Mouse (Mus musculus) hindbrain, embryonic 15.5 days (tissue): ENCODE results near the gene Arhgap18. TPM values are rescaled to one million over a fixed set of nuclear protein-coding genes. Genes with fewer than 3 reads are reported as not detected.
"Not testable (repeated sequence)": the region's sequence is repeated elsewhere in the genome, so short reads cannot be mapped to it uniquely, and the experiment has no call there.

Experiments used
- ATAC-seq: fragments of 200-750 bp; cut with Nextera tagmentation; 2 replicates; pipeline ENCODE4 v1.8.0; 2017; ENCODE audit warnings: low read depth, moderate number of reproducible peaks, moderate TSS enrichment; ENCODE audit not compliant: low FRiP score
- H3K27ac ChIP-seq: fragments of 300-500 bp; sonication (generic); replicated peaks from 2 replicates; pipeline ENCODE4 v1.5.1; 2015; ENCODE audit warnings: mild to moderate bottlenecking, inconsistent platforms
- H3K27me3 ChIP-seq: fragments of 300-500 bp; sonication (generic); 2 replicates; pipeline ENCODE4 v1.6.1; 2015; ENCODE audit warnings: control low read depth, inconsistent platforms
- H3K36me3 ChIP-seq: fragments of 300-500 bp; sonication (generic); 2 replicates; pipeline ENCODE4 v1.6.1; 2015; ENCODE audit warnings: control low read depth, inconsistent platforms
- H3K4me1 ChIP-seq: fragments of 300-500 bp; sonication (generic); replicated peaks from 2 replicates; pipeline ENCODE4 v1.6.1; 2015; ENCODE audit warnings: control low read depth, inconsistent platforms
- H3K4me2 ChIP-seq: fragments of 300-500 bp; sonication (generic); 2 replicates; pipeline ENCODE4 v1.6.1; 2015; ENCODE audit warnings: moderate library complexity, mild to moderate bottlenecking, inconsistent platforms
- H3K4me3 ChIP-seq: fragments of 300-500 bp; sonication (generic); 2 replicates; pipeline ENCODE4 v1.5.1; 2015; ENCODE audit warnings: mild to moderate bottlenecking, inconsistent platforms
- H3K9ac ChIP-seq: fragments of 300-500 bp; sonication (generic); 2 replicates; pipeline ENCODE4 v1.6.1; 2015; ENCODE audit warnings: inconsistent platforms
- H3K9me3 ChIP-seq: fragments of 300-500 bp; sonication (generic); 2 replicates; pipeline ENCODE4 v1.6.1; 2016; ENCODE audit warnings: control low read depth, inconsistent platforms
- WGBS: fragments of 180-500 bp; shearing (Covaris S2); methylation state at CpG from one replicate; pipeline ENCODE4 v1.1.7; 2015; 5-methylcytosine and 5-hydroxymethylcytosine counted together
- polyA plus RNA-seq: library from polyadenylated mRNA; unstranded; fragments of >200 nt; fragmentation: Nextera tagmentation; extraction: Ambion mirVana; gene quantifications from 2 replicates; pipeline ENCODE4 v1.2.1, GENCODE M21; 2015

Gene Arhgap18
- polyA plus RNA-seq, 1 experiment from 2014 or later, result 10.2 TPM

- not testable (repeated sequence) for H3K36me3 ChIP-seq, H3K9ac ChIP-seq, H3K4me2 ChIP-seq, H3K9me3 ChIP-seq, H3K27me3 ChIP-seq, H3K27ac ChIP-seq, H3K4me1 ChIP-seq, H3K4me3 ChIP-seq, ATAC-seq
- 77% methylated on average over 4 of the region's 4 CpGs for WGBS
These were observed 185.2 kb downstream of the Arhgap18 start for GRCm38 (mm10) chr10:26938464-26938863.

- 85% methylated on average over 1 of the region's 1 CpGs for WGBS
- Histone ChIP-seq H3K4me2 (no peak overlapping the region), H3K4me1 (no peaks in the 10 kb centered on the region), H3K4me3 (no peak overlapping the region), H3K9ac (no peak overlapping the region), H3K27ac (no peak overlapping the region), H3K36me3 (no peaks in the 10 kb centered on the region), H3K27me3 (no peaks in the 10 kb centered on the region), H3K9me3 (no peaks in the 10 kb centered on the region)
- no peak for ATAC-seq
These were observed 186.3 kb downstream of the Arhgap18 start for GRCm38 (mm10) chr10:26939549-26939948.

- no peak for ATAC-seq
- H3K9me3 ChIP-seq, result no peaks in the 10 kb centered on the region
- no peak overlapping the region for H3K9ac ChIP-seq
- H3K4me2 ChIP-seq, result no peak overlapping the region
- no peak overlapping the region for H3K4me3 ChIP-seq
- no peaks in the 10 kb centered on the region for H3K36me3 ChIP-seq
- no peaks in the 10 kb centered on the region for H3K27me3 ChIP-seq
- no peaks in the 10 kb centered on the region for H3K4me1 ChIP-seq
- 86% methylated on average over 2 of the region's 2 CpGs for WGBS
- H3K27ac ChIP-seq, result no peak overlapping the region
These were observed 195.1 kb downstream of the Arhgap18 start for GRCm38 (mm10) chr10:26948331-26948730.

- Histone ChIP-seq H3K4me3 (no peak overlapping the region), H3K27ac (no peak overlapping the region), H3K4me2 (no peak overlapping the region), H3K9ac (no peak overlapping the region), H3K27me3 (no peaks in the 10 kb centered on the region), H3K36me3 (no peaks in the 10 kb centered on the region), H3K9me3 (no peaks in the 10 kb centered on the region), H3K4me1 (no peaks in the 10 kb centered on the region)
- ATAC-seq, result no peak
- WGBS, result 79% methylated on average over 8 of the region's 8 CpGs
These were observed 196.4 kb downstream of the Arhgap18 start for GRCm38 (mm10) chr10:26949667-26950066.

GRCm38 (mm10) chr10:26950448-26950847 is 197.2 kb downstream of the Arhgap18 start:
- no peak overlapping the region for H3K27ac ChIP-seq
- H3K9me3 ChIP-seq, result no peaks in the 10 kb centered on the region
- WGBS, result 86% methylated on average over 7 of the region's 7 CpGs
- H3K4me2 ChIP-seq, result no peak overlapping the region
- H3K9ac ChIP-seq, result no peak overlapping the region
- no peak for ATAC-seq
- H3K4me3 ChIP-seq, result no peak overlapping the region
- no peaks in the 10 kb centered on the region for H3K36me3 ChIP-seq
- H3K27me3 ChIP-seq, result no peaks in the 10 kb centered on the region
- H3K4me1 ChIP-seq, result no peaks in the 10 kb centered on the region

- ATAC-seq, result no peak
- no peaks in the 10 kb centered on the region for H3K36me3 ChIP-seq
- no peak overlapping the region for H3K4me2 ChIP-seq
- H3K4me1 ChIP-seq, result no peaks in the 10 kb centered on the region
- H3K27me3 ChIP-seq, result no peaks in the 10 kb centered on the region
- H3K9ac ChIP-seq, result no peak overlapping the region
- 85% methylated on average over 3 of the region's 3 CpGs for WGBS
- H3K27ac ChIP-seq, result no peak overlapping the region
- no peak overlapping the region for H3K4me3 ChIP-seq
- H3K9me3 ChIP-seq, result no peaks in the 10 kb centered on the region
These were observed 205.3 kb downstream of the Arhgap18 start for GRCm38 (mm10) chr10:26958513-26958912.
